Mouse (Mus musculus) midbrain, embryonic 16.5 days (tissue): Measurements from ENCODE around the gene Apc2. TPM values are rescaled to one million over a fixed set of nuclear protein-coding genes. Genes with fewer than 3 reads are reported as not detected.

Source experiments
- ATAC-seq: fragments of 200-750 bp; cut with Nextera tagmentation; 2 replicates; pipeline ENCODE4 v1.8.0; 2017; ENCODE audit warnings: moderate TSS enrichment
- H3K27ac ChIP-seq: fragments of 300-500 bp; sonication (generic); 2 replicates; pipeline ENCODE4 v1.5.1; 2014; ENCODE audit warnings: mild to moderate bottlenecking, low read length, mixed read lengths
- H3K27me3 ChIP-seq: fragments of 300-500 bp; sonication (generic); 2 replicates; pipeline ENCODE4 v1.6.1; 2014; ENCODE audit warnings: low read depth, low read length, mixed read lengths; ENCODE audit not compliant: control insufficient read depth, insufficient read depth
- H3K36me3 ChIP-seq: fragments of 300-500 bp; sonication (generic); 2 replicates; pipeline ENCODE4 v1.6.1; 2014; ENCODE audit warnings: mild to moderate bottlenecking, low read length, moderate library complexity, mixed read lengths; ENCODE audit not compliant: control insufficient read depth, insufficient read depth
- H3K4me1 ChIP-seq: fragments of 300-500 bp; sonication (generic); 2 replicates; pipeline ENCODE4 v1.6.1; 2014; ENCODE audit warnings: mild to moderate bottlenecking, low read length, mixed read lengths; ENCODE audit not compliant: control insufficient read depth, insufficient read depth
- H3K4me2 ChIP-seq: fragments of 300-500 bp; sonication (generic); 2 replicates; pipeline ENCODE4 v1.6.1; 2014; ENCODE audit warnings: mild to moderate bottlenecking, low read length, mixed read lengths
- H3K4me3 ChIP-seq: fragments of 300-500 bp; sonication (generic); 2 replicates; pipeline ENCODE4 v1.5.1; 2014; ENCODE audit warnings: low read depth, mild to moderate bottlenecking, low read length, moderate library complexity, mixed read lengths
- H3K9ac ChIP-seq: fragments of 300-500 bp; sonication (generic); 2 replicates; pipeline ENCODE4 v1.6.1; 2014; ENCODE audit warnings: low read depth, low read length, mixed read lengths
- H3K9me3 ChIP-seq: fragments of 300-500 bp; sonication (generic); replicated peaks from 2 replicates; pipeline ENCODE4 v1.6.1; 2014; ENCODE audit warnings: mild to moderate bottlenecking, low read length, mixed read lengths; ENCODE audit not compliant: control insufficient read depth, poor library complexity, severe bottlenecking
- WGBS: fragments of 180-500 bp; shearing (Covaris S2); extraction: QIAGEN DNeasy Blood & Tissue Kit; methylation state at CpG from one replicate; pipeline ENCODE4 v1.1.7; 2014; 5-methylcytosine and 5-hydroxymethylcytosine counted together
- polyA plus RNA-seq: library from polyadenylated mRNA; unstranded; fragments of >200 nt; fragmentation: Nextera tagmentation; extraction: Ambion mirVana; gene quantifications from 2 replicates; pipeline ENCODE4 v1.2.1, GENCODE M21; 2015

Apc2 gene
- polyA plus RNA-seq, 1 experiment from 2014 or later, result 172 TPM

GRCm38 (mm10) chr10:80316359-80316781 is 20.6 kb downstream of the Apc2 start:
- H3K9ac ChIP-seq, result no peak overlapping the region
- H3K4me1 ChIP-seq, result peaks cover 6% of the 10 kb centered on the region
- no peak for ATAC-seq
- H3K9me3 ChIP-seq, result no peaks in the 10 kb centered on the region
- H3K36me3 ChIP-seq, result peaks cover 57% of the 10 kb centered on the region
- H3K27ac ChIP-seq, result no peak overlapping the region
- no peak overlapping the region for H3K4me3 ChIP-seq
- WGBS, result 35% methylated on average over 11 of the region's 11 CpGs
- no peaks in the 10 kb centered on the region for H3K27me3 ChIP-seq
- H3K4me2 ChIP-seq, result no peak overlapping the region

GRCm38 (mm10) chr10:80317011-80317410 is 21.2 kb downstream of the Apc2 start:
- Histone ChIP-seq H3K36me3 (peaks cover 53% of the 10 kb centered on the region), H3K27me3 (no peaks in the 10 kb centered on the region), H3K4me2 (no peak overlapping the region), H3K27ac (no peak overlapping the region), H3K4me3 (no peak overlapping the region), H3K4me1 (peaks cover 6% of the 10 kb centered on the region), H3K9me3 (no peaks in the 10 kb centered on the region), H3K9ac (no peak overlapping the region)
- 57% methylated on average over 10 of the region's 10 CpGs for WGBS
- no peak for ATAC-seq

GRCm38 (mm10) chr10:80320340-80320760 is 24.6 kb downstream of the Apc2 start, which contains the start of gene 2310011J03Rik:
TSS of gene 2310011J03Rik (minus strand) at chr10:80320537.
- H3K4me3 ChIP-seq, result peak within 1 kb of the TSS; percentile 66
- ATAC-seq, result peak; percentile 61
- H3K36me3 ChIP-seq, result peaks cover 24% of the 10 kb centered on the region
- no peaks in the 10 kb centered on the region for H3K27me3 ChIP-seq
- WGBS, result under 1% methylated on average over 34 of the region's 34 CpGs
- H3K9me3 ChIP-seq, result no peaks in the 10 kb centered on the region
- peaks cover 18% of the 10 kb centered on the region for H3K4me1 ChIP-seq
- H3K27ac ChIP-seq, result peak within 1 kb of the TSS; percentile 57; the same call in 1 of the 2 replicates
- H3K4me2 ChIP-seq, result peak within 1 kb of the TSS; percentile 91
- peak within 1 kb of the TSS; percentile 68 for H3K9ac ChIP-seq

GRCm38 (mm10) chr10:80321014-80321669 is 25.4 kb downstream of the Apc2 start:
- no peaks in the 10 kb centered on the region for H3K9me3 ChIP-seq
- no peaks in the 10 kb centered on the region for H3K27me3 ChIP-seq
- H3K9ac ChIP-seq, result no peak overlapping the region
- H3K4me1 ChIP-seq, result peaks cover 18% of the 10 kb centered on the region
- H3K4me2 ChIP-seq, result no peak overlapping the region
- ATAC-seq, result no peak
- H3K36me3 ChIP-seq, result peaks cover 16% of the 10 kb centered on the region
- WGBS, result 81% methylated on average over 6 of the region's 6 CpGs
- H3K4me3 ChIP-seq, result no peak overlapping the region
- H3K27ac ChIP-seq, result no peak overlapping the region

- no peak for ATAC-seq
- H3K9ac ChIP-seq, result no peak overlapping the region
- peak overlapping the region; percentile 76; the same call in 1 of the 2 replicates for H3K4me2 ChIP-seq
Observed at GRCm38 (mm10) chr10:80321670-80322581, 26.1 kb downstream of the Apc2 start.

GRCm38 (mm10) chr10:80322811-80323211 is 27.0 kb downstream of the Apc2 start:
- H3K27me3 ChIP-seq, result no peaks in the 10 kb centered on the region
- H3K4me3 ChIP-seq, result peak overlapping the region; percentile 43
- peak overlapping the region; percentile 76 for H3K4me2 ChIP-seq
- H3K9ac ChIP-seq, result peak overlapping the region; percentile 62
- ATAC-seq, result no peak; the same call in 1 of the 2 replicates
- WGBS, result 5% methylated on average over 28 of the region's 28 CpGs
- no peaks in the 10 kb centered on the region for H3K9me3 ChIP-seq
- peaks cover 4% of the 10 kb centered on the region; the same call in 1 of the 2 replicates for H3K36me3 ChIP-seq
- peaks cover 18% of the 10 kb centered on the region for H3K4me1 ChIP-seq
- no peak overlapping the region for H3K27ac ChIP-seq

More at GRCm38 (mm10) chr10:80321670-80322581, 26.1 kb downstream of the Apc2 start:
- H3K27ac ChIP-seq, result no peak overlapping the region
- no peak overlapping the region for H3K4me3 ChIP-seq
- H3K36me3 ChIP-seq, result peaks cover 11% of the 10 kb centered on the region; the same call in 1 of the 2 replicates
- WGBS, result 93% methylated on average over 21 of the region's 21 CpGs
- H3K27me3 ChIP-seq, result no peaks in the 10 kb centered on the region
- no peaks in the 10 kb centered on the region for H3K9me3 ChIP-seq
- H3K4me1 ChIP-seq, result peaks cover 18% of the 10 kb centered on the region

GRCm38 (mm10) chr10:80323261-80324119 is 27.7 kb downstream of the Apc2 start:
- ATAC-seq, result no peak
- no peak overlapping the region for H3K27ac ChIP-seq
- H3K27me3 ChIP-seq, result no peaks in the 10 kb centered on the region
- H3K4me3 ChIP-seq, result peak overlapping the region; percentile 43
- H3K36me3 ChIP-seq, result peaks cover under 1% of the 10 kb centered on the region; the same call in 1 of the 2 replicates
- no peaks in the 10 kb centered on the region for H3K9me3 ChIP-seq
- peak overlapping the region; percentile 76 for H3K4me2 ChIP-seq
- peaks cover 18% of the 10 kb centered on the region for H3K4me1 ChIP-seq
- WGBS, result 2% methylated on average over 42 of the region's 46 CpGs
- peak overlapping the region; percentile 62 for H3K9ac ChIP-seq
